Mouse (Mus musculus) limb, embryonic 11.5 days (tissue): Measurements from ENCODE around the gene Trabd. TPM values are rescaled to one million over a fixed set of nuclear protein-coding genes. Genes with fewer than 3 reads are reported as not detected.
A peak's percentile ranks its signal among the peaks of the same experiment; 100 is the strongest.

Experiments used
- ATAC-seq: fragments of 200-750 bp; cut with Nextera tagmentation; 2 replicates; pipeline ENCODE4 v1.8.0; 2017; ENCODE audit warnings: low read depth; ENCODE audit not compliant: insufficient number of reproducible peaks, low FRiP score, low TSS enrichment
- DNase-seq: peaks from one replicate; pipeline ENCODE4 v3.0.0-alpha.2; 2015; ENCODE audit warnings: low spot score
- H3K27ac ChIP-seq: fragments of 300-500 bp; sonication (generic); replicated peaks from 2 replicates; pipeline ENCODE4 v1.5.1; 2014; ENCODE audit warnings: low read depth, mild to moderate bottlenecking, low read length
- H3K27me3 ChIP-seq: fragments of 300-500 bp; sonication (generic); 2 replicates; pipeline ENCODE4 v1.6.1; 2014; ENCODE audit warnings: mild to moderate bottlenecking, low read length, mixed read lengths; ENCODE audit not compliant: control insufficient read depth, insufficient read depth
- H3K36me3 ChIP-seq: fragments of 300-500 bp; sonication (generic); 2 replicates; pipeline ENCODE4 v1.6.1; 2014; ENCODE audit warnings: mild to moderate bottlenecking, low read length, moderate library complexity, mixed read lengths; ENCODE audit not compliant: control insufficient read depth, insufficient read depth
- H3K4me1 ChIP-seq: fragments of 300-500 bp; sonication (generic); 2 replicates; pipeline ENCODE4 v1.6.1; 2014; ENCODE audit warnings: low read length, mixed read lengths; ENCODE audit not compliant: control insufficient read depth, insufficient read depth
- H3K4me2 ChIP-seq: fragments of 300-500 bp; sonication (generic); 2 replicates; pipeline ENCODE4 v1.6.1; 2014; ENCODE audit warnings: low read depth, mild to moderate bottlenecking, moderate library complexity; ENCODE audit not compliant: severe bottlenecking
- H3K4me3 ChIP-seq: fragments of 300-500 bp; sonication (generic); 2 replicates; pipeline ENCODE4 v1.5.1; 2014; ENCODE audit warnings: low read depth, low read length
- H3K9ac ChIP-seq: fragments of 300-500 bp; sonication (generic); 2 replicates; pipeline ENCODE4 v1.6.1; 2014; ENCODE audit warnings: mild to moderate bottlenecking, low read length
- H3K9me3 ChIP-seq: fragments of 300-500 bp; sonication (generic); 2 replicates; pipeline ENCODE4 v1.6.1; 2016; ENCODE audit warnings: low read length; ENCODE audit not compliant: control insufficient read depth
- WGBS: fragments of 180-500 bp; shearing (Covaris S2); extraction: QIAGEN DNeasy Blood & Tissue Kit; methylation state at CpG from one replicate; pipeline ENCODE4 v1.1.7; 2014; 5-methylcytosine and 5-hydroxymethylcytosine counted together
- polyA plus RNA-seq: library from polyadenylated mRNA; unstranded; fragments of >200 nt; fragmentation: Nextera tagmentation; extraction: Ambion mirVana; gene quantifications from 2 replicates; pipeline ENCODE4 v1.2.1, GENCODE M21; 2014

Gene Trabd
- 46.9 and 49.0 TPM in 2 replicates for polyA plus RNA-seq

- peak; percentile 41 for DNase-seq
- ATAC-seq, result no peak; the same call in 1 of the 2 replicates
- H3K9ac ChIP-seq, result peak within 1 kb of the TSS; percentile 75
- peak within 1 kb of the TSS; percentile 62 for H3K4me3 ChIP-seq
- H3K4me1 ChIP-seq, result peaks cover 25% of the 10 kb centered on the region
- no peaks in the 10 kb centered on the region for H3K9me3 ChIP-seq
- WGBS, result 32% methylated on average over 11 of the region's 11 CpGs
- no peaks in the 10 kb centered on the region for H3K36me3 ChIP-seq
- H3K27ac ChIP-seq, result peak within 1 kb of the TSS; percentile 62
- H3K27me3 ChIP-seq, result no peaks in the 10 kb centered on the region
- H3K4me2 ChIP-seq, result peak within 1 kb of the TSS; percentile 87
These were observed at the start of gene Trabd for GRCm38 (mm10) chr15:89074613-89075477. Gene Trabd (plus strand): TSS chr15:89075124.

- Histone ChIP-seq H3K9me3 (no peaks in the 10 kb centered on the region), H3K4me1 (no peaks in the 10 kb centered on the region), H3K4me2 (no peak overlapping the region), H3K4me3 (no peak overlapping the region), H3K27me3 (no peaks in the 10 kb centered on the region), H3K36me3 (no peaks in the 10 kb centered on the region), H3K9ac (no peak overlapping the region), H3K27ac (no peak overlapping the region)
- DNase-seq (no peak), ATAC-seq (no peak)
- WGBS, result 81% methylated on average over 5 of the region's 5 CpGs
These were observed 30.5 kb upstream of the Trabd start for GRCm38 (mm10) chr15:89044381-89044780.

- ATAC-seq (no peak), DNase-seq (no peak)
- Histone ChIP-seq H3K9ac (no peak overlapping the region), H3K27me3 (no peaks in the 10 kb centered on the region), H3K4me3 (no peak overlapping the region), H3K9me3 (no peaks in the 10 kb centered on the region), H3K27ac (no peak overlapping the region), H3K36me3 (no peaks in the 10 kb centered on the region), H3K4me1 (no peaks in the 10 kb centered on the region), H3K4me2 (no peak overlapping the region)
- 77% methylated on average over 4 of the region's 4 CpGs for WGBS
These were observed 28.6 kb upstream of the Trabd start for GRCm38 (mm10) chr15:89046356-89046755.

GRCm38 (mm10) chr15:89054666-89055065 lies 20.3 kb upstream of the Trabd start:
- Histone ChIP-seq H3K27ac (no peak overlapping the region), H3K36me3 (no peaks in the 10 kb centered on the region), H3K9ac (no peak overlapping the region), H3K4me2 (no peak overlapping the region), H3K4me1 (no peaks in the 10 kb centered on the region), H3K27me3 (peaks cover 17% of the 10 kb centered on the region; the same call in 1 of the 2 replicates), H3K4me3 (no peak overlapping the region), H3K9me3 (no peaks in the 10 kb centered on the region)
- ATAC-seq (no peak), DNase-seq (no peak)
- 88% methylated on average over 7 of the region's 7 CpGs for WGBS

DNA sequence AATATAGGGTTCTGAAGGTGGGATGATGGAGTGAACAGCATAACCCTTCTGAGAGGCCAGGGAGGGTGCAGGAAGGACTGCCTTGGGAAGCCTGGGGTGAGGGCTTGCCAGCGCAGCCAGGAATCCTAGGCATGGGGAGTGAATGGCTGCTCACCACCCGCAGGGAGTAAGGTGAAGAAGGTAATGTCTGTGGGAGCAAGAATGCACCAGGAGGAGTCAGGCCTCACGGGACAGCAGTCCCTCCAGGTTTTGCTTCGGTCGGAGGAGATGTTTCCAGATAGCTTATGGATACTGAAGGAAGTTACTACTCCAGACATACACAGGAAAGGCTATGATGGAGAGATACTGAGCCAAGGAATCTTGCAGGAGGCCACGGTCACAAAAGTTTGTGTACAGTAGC lies 16.2 kb upstream of the Trabd start:
- Histone ChIP-seq H3K4me1 (no peaks in the 10 kb centered on the region), H3K36me3 (no peaks in the 10 kb centered on the region), H3K9me3 (no peaks in the 10 kb centered on the region), H3K4me2 (no peak overlapping the region; the same call in 1 of the 2 replicates), H3K27me3 (peaks cover 39% of the 10 kb centered on the region), H3K4me3 (peak overlapping the region; percentile 57; the same call in 1 of the 2 replicates), H3K27ac (no peak overlapping the region), H3K9ac (no peak overlapping the region)
- ATAC-seq (no peak), DNase-seq (no peak)
- 25% methylated on average over 6 of the region's 6 CpGs for WGBS

GRCm38 (mm10) chr15:89059161-89059931 lies 15.6 kb upstream of the Trabd start, which contains the start of gene Panx2:
Gene Panx2 (plus strand): TSS chr15:89059734.
- no peak within 1 kb of the TSS for H3K27ac ChIP-seq
- ATAC-seq (no peak), DNase-seq (peak; percentile 52)
- no peaks in the 10 kb centered on the region for H3K9me3 ChIP-seq
- H3K9ac ChIP-seq, result peak within 1 kb of the TSS; percentile 65
- H3K4me2 ChIP-seq, result peak within 1 kb of the TSS; percentile 96
- peaks cover 39% of the 10 kb centered on the region for H3K27me3 ChIP-seq
- no peaks in the 10 kb centered on the region for H3K4me1 ChIP-seq
- H3K4me3 ChIP-seq, result peak within 1 kb of the TSS; percentile 57
- no peaks in the 10 kb centered on the region for H3K36me3 ChIP-seq
- WGBS, result 2% methylated on average over 37 of the region's 57 CpGs

- Histone ChIP-seq H3K36me3 (no peaks in the 10 kb centered on the region), H3K9ac (peak overlapping the region; percentile 65), H3K27me3 (peaks cover 39% of the 10 kb centered on the region), H3K4me2 (peak overlapping the region; percentile 96), H3K4me3 (peak overlapping the region; percentile 57), H3K4me1 (no peaks in the 10 kb centered on the region), H3K27ac (no peak overlapping the region), H3K9me3 (no peaks in the 10 kb centered on the region)
- 1% methylated on average over 36 of the region's 48 CpGs for WGBS
- peak; percentile 60 for DNase-seq
- no peak; the same call in none of the 2 replicates for ATAC-seq
These were observed 14.8 kb upstream of the Trabd start for GRCm38 (mm10) chr15:89060032-89060681.
